Mouse (Mus musculus): ENCODE measurements around the gene Nubp2. TPM values are rescaled to one million over a fixed set of nuclear protein-coding genes. Genes with fewer than 3 reads are reported as not detected.
A peak's percentile ranks its signal among the peaks of the same experiment; 100 is the strongest.

Gene Nubp2
- polyA plus RNA-seq, 1 experiment: 36.3 TPM

GRCm38 (mm10) chr17:24893276-24893675 lies 7.1 kb upstream of the Nubp2 start:
- no peak for DNase-seq (ENCODE audit: low read depth)
- TF ChIP-seq CTCF (IDR thresholded peaks at IDR 0.05; ENCODE audit: borderline replicate concordance, extremely low read depth, insufficient read depth, insufficient read length): no peak
- TF ChIP-seq POLR2A (IDR thresholded peaks at IDR 0.05; ENCODE audit: borderline replicate concordance, extremely low read depth, insufficient read depth, insufficient read length, poor library complexity, severe bottlenecking): no peak

- no peak for DNase-seq (ENCODE audit: low read depth)
- TF ChIP-seq POLR2A (IDR thresholded peaks at IDR 0.05; ENCODE audit: borderline replicate concordance, extremely low read depth, insufficient read depth, insufficient read length, poor library complexity, severe bottlenecking): no peak
- no peak for TF ChIP-seq CTCF (IDR thresholded peaks at IDR 0.05; ENCODE audit: borderline replicate concordance, extremely low read depth, insufficient read depth, insufficient read length)
Observed at GRCm38 (mm10) chr17:24892785-24893184, 6.6 kb upstream of the Nubp2 start.

DNA sequence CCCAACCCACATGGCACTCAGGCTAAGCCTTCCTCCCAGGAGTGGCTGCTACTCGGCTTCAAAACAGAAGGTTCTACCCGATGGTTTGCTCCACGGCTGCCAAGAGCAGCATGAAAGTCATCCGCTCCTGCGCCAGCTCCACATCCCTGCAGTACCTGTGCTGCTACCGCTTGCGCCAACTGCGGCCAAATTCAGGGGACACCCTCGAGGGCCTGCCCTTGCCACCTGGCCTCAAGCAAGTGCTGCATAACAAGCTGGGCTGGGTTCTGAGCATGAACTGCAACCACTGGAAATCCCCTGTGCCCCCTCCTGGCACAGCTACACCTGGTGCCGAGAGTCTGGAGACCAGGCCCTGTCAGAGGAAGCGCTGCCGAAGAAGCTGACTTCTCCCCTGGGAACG lies 5.2 kb upstream of the Nubp2 start:
- TF ChIP-seq POLR2A (IDR thresholded peaks at IDR 0.05; ENCODE audit: borderline replicate concordance, extremely low read depth, insufficient read depth, insufficient read length, poor library complexity, severe bottlenecking) (no peak), CTCF (IDR thresholded peaks at IDR 0.05; ENCODE audit: borderline replicate concordance, extremely low read depth, insufficient read depth, insufficient read length) (no peak)
- no peak for DNase-seq (ENCODE audit: low read depth)

- TF ChIP-seq CTCF (IDR thresholded peaks at IDR 0.05; ENCODE audit: borderline replicate concordance, extremely low read depth, insufficient read depth, insufficient read length) (no peak), POLR2A (IDR thresholded peaks at IDR 0.05; ENCODE audit: borderline replicate concordance, extremely low read depth, insufficient read depth, insufficient read length, poor library complexity, severe bottlenecking) (no peak)
Observed at GRCm38 (mm10) chr17:24890151-24891092, 4.3 kb upstream of the Nubp2 start.

DNA sequence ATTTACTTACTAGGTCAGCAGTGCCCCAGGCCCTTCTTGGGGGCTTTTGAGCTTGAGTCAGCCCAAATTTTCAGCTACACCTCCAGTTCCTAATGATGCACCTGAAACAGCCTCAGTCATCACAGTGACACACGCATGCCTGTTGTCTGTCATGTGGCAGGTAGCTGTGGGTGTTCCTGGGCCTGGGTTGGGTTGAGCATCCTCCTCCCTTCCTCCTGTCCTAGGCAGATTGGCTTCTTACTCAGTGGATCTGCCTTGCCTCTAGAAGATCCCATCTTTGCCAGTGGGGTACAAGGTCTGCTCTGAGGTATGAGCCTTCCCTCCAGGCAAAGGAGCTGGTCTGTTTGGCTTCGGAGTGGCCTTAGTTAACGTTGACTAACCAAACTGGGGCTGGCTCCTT lies 2.7 kb upstream of the Nubp2 start:
- no peak for DNase-seq (ENCODE audit: low read depth)
- TF ChIP-seq POLR2A (IDR thresholded peaks at IDR 0.05; ENCODE audit: borderline replicate concordance, extremely low read depth, insufficient read depth, insufficient read length, poor library complexity, severe bottlenecking) (no peak), CTCF (IDR thresholded peaks at IDR 0.05; ENCODE audit: borderline replicate concordance, extremely low read depth, insufficient read depth, insufficient read length) (no peak)

More at GRCm38 (mm10) chr17:24890151-24891092, 4.3 kb upstream of the Nubp2 start:
- DNase-seq (ENCODE audit: low read depth): no peak

- TF ChIP-seq POLR2A (IDR thresholded peaks at IDR 0.05; ENCODE audit: borderline replicate concordance, extremely low read depth, insufficient read depth, insufficient read length, poor library complexity, severe bottlenecking) (no peak), CTCF (IDR thresholded peaks at IDR 0.05; ENCODE audit: borderline replicate concordance, extremely low read depth, insufficient read depth, insufficient read length) (no peak)
- no peak for DNase-seq (ENCODE audit: low read depth)
Observed at GRCm38 (mm10) chr17:24887291-24888080, 1.3 kb upstream of the Nubp2 start.

DNA sequence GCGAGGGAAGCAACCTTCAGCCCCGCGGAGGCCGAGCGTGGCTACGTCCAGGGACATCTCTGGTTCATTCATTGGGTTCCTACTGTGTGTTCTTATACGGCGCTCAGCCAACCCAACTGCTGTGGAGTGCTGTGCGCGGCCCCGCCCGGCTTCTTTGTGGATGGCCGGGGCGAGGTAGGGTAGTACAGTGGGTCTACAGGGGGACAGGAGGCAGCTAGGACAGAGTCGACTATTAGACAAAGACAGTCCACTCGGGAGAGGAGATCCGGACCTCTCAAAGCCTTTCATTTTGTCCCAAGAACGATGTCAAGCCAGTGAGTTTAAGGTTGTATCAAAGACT lies 753 bp upstream of the Nubp2 start:
- DNase-seq (ENCODE audit: low read depth): no peak
- TF ChIP-seq POLR2A (IDR thresholded peaks at IDR 0.05; ENCODE audit: borderline replicate concordance, extremely low read depth, insufficient read depth, insufficient read length, poor library complexity, severe bottlenecking) (no peak), CTCF (IDR thresholded peaks at IDR 0.05; ENCODE audit: borderline replicate concordance, extremely low read depth, insufficient read depth, insufficient read length) (no peak)

DNA sequence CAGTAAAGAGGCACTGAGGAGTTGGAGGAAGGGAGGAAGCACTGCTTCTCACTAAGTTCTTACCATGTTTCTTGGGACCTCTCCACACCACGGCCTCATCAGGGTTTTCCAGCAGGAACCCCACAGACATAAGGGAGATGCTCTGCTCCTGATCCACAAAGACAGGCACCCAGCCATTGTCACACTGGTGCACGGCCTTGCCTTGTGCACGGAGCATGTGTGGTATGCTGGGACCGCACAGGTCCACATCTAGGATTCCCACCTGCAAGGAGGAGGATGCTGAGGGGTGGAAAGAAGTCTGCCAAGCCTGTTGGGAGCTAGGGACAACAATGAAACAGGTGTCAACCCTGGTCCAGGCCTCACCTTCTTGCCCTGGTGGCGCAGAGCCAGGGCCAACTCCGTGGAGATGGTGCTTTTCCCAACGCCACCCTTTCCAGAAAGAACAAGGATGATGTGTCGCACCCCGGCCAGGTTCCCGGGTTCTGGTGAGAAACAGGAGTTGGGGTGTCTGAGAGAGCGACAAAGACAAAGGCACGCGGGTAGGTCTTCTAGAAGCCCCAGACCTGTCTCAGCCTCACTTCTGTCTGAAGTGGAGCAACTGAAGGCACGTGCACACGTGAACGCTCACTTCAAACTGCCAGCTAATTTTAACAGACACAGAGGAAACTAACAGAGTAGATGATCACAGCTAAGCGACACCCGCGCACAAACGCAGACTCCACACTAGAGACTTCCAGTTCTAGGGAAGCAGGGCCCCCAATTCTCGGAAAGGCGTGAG lies 604 bp downstream of the Nubp2 start:
- no peak for DNase-seq (ENCODE audit: low read depth)
- no peak for TF ChIP-seq CTCF (IDR thresholded peaks at IDR 0.05; ENCODE audit: borderline replicate concordance, extremely low read depth, insufficient read depth, insufficient read length)

DNA sequence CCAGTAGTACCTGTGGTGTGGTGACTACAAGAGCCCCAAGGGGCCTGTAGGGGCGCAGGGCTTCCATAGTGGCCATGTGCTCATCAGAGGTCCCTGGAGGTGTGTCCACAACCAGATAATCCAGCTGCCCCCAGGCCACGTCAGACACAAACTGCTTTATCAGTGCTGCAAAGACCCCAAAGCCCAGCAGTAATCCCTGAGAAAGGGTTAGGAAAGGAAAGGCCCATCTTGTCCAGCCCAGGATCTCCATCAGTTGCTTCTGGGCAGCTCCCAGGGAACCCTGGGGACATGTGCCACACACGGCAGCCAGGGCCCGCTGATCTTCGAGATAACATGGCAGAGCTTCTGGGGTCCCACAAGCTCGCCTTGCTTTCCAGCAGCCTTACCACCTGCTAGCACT lies 1.8 kb downstream of the Nubp2 start:
- DNase-seq (ENCODE audit: low read depth): no peak
- TF ChIP-seq CTCF (IDR thresholded peaks at IDR 0.05; ENCODE audit: borderline replicate concordance, extremely low read depth, insufficient read depth, insufficient read length): no peak
- TF ChIP-seq POLR2A (IDR thresholded peaks at IDR 0.05; ENCODE audit: borderline replicate concordance, extremely low read depth, insufficient read depth, insufficient read length, poor library complexity, severe bottlenecking): no peak

DNA sequence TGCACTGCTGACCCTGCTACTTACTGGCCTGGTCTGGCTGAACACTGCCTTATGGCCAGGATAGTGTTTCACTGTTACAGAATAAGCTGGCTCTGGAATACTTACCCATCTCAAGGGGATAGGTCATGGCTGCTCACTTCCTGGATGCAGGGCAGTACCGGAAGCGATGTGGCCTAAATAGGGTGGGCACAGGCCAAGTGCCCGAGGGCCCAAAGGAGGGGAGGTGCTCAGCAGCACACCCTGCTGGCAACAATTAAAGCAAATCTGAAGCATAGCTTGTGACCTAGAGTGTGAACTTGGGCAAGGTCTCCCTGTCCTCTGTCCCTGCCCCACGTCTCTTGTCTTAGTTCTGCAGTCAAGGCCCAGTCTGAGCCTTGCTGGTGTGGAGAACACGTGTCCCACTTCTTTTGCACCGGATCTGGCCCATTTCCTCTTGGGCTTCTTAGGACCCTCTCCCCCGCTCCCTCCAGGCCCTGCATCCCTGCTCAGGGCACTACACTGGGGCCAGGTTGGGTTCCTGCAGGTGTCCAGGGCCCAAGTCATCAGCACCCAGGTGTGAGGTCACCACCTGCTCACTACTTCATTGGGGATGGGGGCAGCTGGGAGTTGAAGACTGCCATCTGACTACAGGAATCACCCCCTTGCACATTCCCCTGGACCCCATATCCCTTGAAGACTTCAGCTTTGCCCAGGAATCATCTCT lies 4.3 kb downstream of the Nubp2 start:
- DNase-seq (ENCODE audit: low read depth): no peak
- TF ChIP-seq POLR2A (IDR thresholded peaks at IDR 0.05; ENCODE audit: borderline replicate concordance, extremely low read depth, insufficient read depth, insufficient read length, poor library complexity, severe bottlenecking) (no peak), CTCF (IDR thresholded peaks at IDR 0.05; ENCODE audit: borderline replicate concordance, extremely low read depth, insufficient read depth, insufficient read length) (peak; percentile 50; the same call in 1 of the 2 replicates)
